Mouse (Mus musculus): ENCODE measurements around the gene Pck2.

Gene Pck2

GRCm38 (mm10) chr14:55598521-55599390 is 58.7 kb downstream of the Pck2 start:
- DNase-seq (ENCODE audit: low spot score in 2 of 2): no peak

Measured in natural killer cell, adult 2 months (primary cell).